Mouse (Mus musculus): ENCODE measurements at regions not wholly inside any gene's neighbourhood (a gene's known extent, or its start where the extent isn't known, plus 50 kb on each side); places are given as distances from the start of the nearest gene placed in this dataset.

GRCm38 (mm10) chr5:51853456-51854124 is 286.1 kb upstream of the Ppargc1a start:
- intact Hi-C loops (cut with DNase I): no loop called here
- DNase-seq: no peak

GRCm38 (mm10) chr5:51850091-51850490 is 282.6 kb upstream of the Ppargc1a start:
- DNase-seq: no peak
- intact Hi-C loops (cut with DNase I): no loop called here

GRCm38 (mm10) chr5:51849236-51849635 is 281.7 kb upstream of the Ppargc1a start:
- no peak for DNase-seq
- intact Hi-C loops (cut with DNase I): no loop called here

- intact Hi-C loops (cut with DNase I): no loop called here
- DNase-seq: no peak
Observed at GRCm38 (mm10) chr5:51842189-51842588, 274.7 kb upstream of the Ppargc1a start.

DNA sequence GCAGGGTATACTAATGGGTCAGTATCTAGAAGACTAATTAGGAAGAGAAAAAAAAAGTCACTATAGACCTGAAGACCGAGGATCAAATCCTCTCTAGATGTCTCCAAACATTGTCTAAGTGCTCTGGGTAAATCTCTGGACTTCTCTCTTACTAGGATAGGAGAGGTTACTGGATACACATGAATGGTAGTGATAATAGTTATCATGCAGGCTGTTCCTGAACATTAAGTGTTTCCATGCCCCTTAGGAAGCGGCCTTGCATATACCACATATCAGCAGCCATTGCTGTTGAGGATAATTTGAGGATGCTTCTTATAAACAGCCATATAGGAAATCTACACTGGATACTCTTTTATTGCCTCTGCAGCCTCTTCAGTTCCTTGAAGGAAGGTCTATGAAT is 274.2 kb upstream of the Ppargc1a start:
- no peak for DNase-seq
- intact Hi-C loops (cut with DNase I): loop anchor here (2.0 kb wide), 1 partner anchor 57 kb away; no protein-coding TSS in a partner anchor

- DNase-seq: peak in 1 of 2 experiments; percentile 9
Observed at GRCm38 (mm10) chr5:51840638-51841329, 273.3 kb upstream of the Ppargc1a start.

GRCm38 (mm10) chr5:51839292-51839691 is 271.8 kb upstream of the Ppargc1a start:
- no peak for DNase-seq
- intact Hi-C loops (cut with DNase I): no loop called here

More at GRCm38 (mm10) chr5:51840638-51841329, 273.3 kb upstream of the Ppargc1a start:
- intact Hi-C loops (cut with DNase I): loop anchor here (2.0 kb wide), 1 partner anchor 58 kb away; no protein-coding TSS in a partner anchor

DNA sequence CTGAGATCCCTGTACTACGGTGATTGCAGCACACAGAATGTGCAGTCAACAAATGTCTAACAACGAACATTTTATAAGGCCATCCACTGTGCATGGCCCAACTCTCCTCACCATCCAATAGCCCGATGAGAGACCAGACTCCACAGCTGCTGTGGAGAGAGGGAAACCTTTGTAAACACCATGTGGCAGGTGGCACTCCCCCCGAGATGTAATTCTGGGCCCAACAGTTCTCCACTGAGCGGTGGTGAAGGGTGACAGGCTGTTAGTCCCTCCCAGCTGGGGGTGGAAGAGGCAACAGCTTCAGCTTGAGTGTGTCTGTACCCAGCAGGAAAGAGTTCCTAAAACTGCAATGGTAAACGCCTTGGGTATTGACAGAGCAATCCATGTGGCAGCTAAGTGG is 263.0 kb upstream of the Ppargc1a start:
- intact Hi-C loops (cut with DNase I): no loop called here

GRCm38 (mm10) chr5:51830015-51830414 is 262.5 kb upstream of the Ppargc1a start:
- intact Hi-C loops (cut with DNase I): no loop called here
- DNase-seq: no peak

More for the DNA sequence above, 263.0 kb upstream of the Ppargc1a start:
- DNase-seq: no peak

- intact Hi-C loops (cut with DNase I): no loop called here
- DNase-seq: no peak
Observed at GRCm38 (mm10) chr5:51829606-51830005, 262.1 kb upstream of the Ppargc1a start.

- DNase-seq: no peak
- intact Hi-C loops (cut with DNase I): no loop called here
Observed at GRCm38 (mm10) chr5:51829020-51829419, 261.5 kb upstream of the Ppargc1a start.

DNA sequence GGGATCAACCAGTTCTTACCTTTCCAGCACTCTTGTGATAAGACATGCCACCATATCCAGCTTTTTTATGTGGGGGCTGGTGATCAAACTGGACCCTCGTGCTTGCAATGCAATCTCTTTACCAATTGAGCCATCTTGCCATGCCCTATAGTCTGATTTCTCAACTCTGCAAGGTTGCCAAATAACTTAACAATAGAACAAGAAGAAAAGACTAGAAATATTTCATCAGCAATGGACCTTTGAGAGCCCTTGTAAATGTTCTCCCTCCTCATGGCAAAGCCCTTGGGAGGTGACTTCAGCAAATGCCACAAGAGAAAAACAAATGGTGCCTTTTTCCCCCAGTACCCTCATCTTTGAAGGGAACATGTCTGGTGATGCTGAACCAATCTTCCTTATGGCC is 258.7 kb upstream of the Ppargc1a start:
- DNase-seq: no peak
- intact Hi-C loops (cut with DNase I): no loop called here

- DNase-seq: no peak
- intact Hi-C loops (cut with DNase I): no loop called here
Observed at GRCm38 (mm10) chr5:51825584-51826088, 258.1 kb upstream of the Ppargc1a start.

- no peak for DNase-seq
- intact Hi-C loops (cut with DNase I): no loop called here
Observed at GRCm38 (mm10) chr5:51824731-51825130, 257.2 kb upstream of the Ppargc1a start.

- intact Hi-C loops (cut with DNase I): no loop called here
Observed at GRCm38 (mm10) chr5:51823657-51824056, 256.1 kb upstream of the Ppargc1a start.

GRCm38 (mm10) chr5:51816258-51816657 is 248.7 kb upstream of the Ppargc1a start:
- no peak for DNase-seq
- intact Hi-C loops (cut with DNase I): no loop called here

More at GRCm38 (mm10) chr5:51823657-51824056, 256.1 kb upstream of the Ppargc1a start:
- no peak for DNase-seq

- DNase-seq: no peak
- intact Hi-C loops (cut with DNase I): no loop called here
Observed at GRCm38 (mm10) chr5:51811728-51812127, 244.2 kb upstream of the Ppargc1a start.

DNA sequence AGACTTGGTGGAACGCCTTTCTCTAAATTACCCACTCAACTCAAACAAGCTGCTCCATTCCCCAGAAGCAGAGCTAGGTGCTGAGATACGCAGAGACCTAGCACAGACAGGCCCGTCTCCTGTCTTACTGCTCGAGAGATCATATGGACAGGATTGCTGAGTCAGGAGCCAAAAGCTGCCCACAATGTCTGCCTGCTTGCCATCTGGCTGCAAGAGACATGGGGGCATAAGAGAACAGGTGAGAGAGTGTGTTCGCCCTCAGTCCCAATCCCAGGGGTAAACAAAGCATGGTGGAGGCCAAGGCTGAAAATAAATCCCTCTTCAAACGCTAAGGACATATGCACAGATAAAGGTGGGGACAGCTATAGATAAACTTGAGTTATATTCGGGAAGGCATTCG is 234.0 kb upstream of the Ppargc1a start:
- peak in 1 of 2 experiments; percentile 6 for DNase-seq
- intact Hi-C loops (cut with DNase I): no loop called here

DNA sequence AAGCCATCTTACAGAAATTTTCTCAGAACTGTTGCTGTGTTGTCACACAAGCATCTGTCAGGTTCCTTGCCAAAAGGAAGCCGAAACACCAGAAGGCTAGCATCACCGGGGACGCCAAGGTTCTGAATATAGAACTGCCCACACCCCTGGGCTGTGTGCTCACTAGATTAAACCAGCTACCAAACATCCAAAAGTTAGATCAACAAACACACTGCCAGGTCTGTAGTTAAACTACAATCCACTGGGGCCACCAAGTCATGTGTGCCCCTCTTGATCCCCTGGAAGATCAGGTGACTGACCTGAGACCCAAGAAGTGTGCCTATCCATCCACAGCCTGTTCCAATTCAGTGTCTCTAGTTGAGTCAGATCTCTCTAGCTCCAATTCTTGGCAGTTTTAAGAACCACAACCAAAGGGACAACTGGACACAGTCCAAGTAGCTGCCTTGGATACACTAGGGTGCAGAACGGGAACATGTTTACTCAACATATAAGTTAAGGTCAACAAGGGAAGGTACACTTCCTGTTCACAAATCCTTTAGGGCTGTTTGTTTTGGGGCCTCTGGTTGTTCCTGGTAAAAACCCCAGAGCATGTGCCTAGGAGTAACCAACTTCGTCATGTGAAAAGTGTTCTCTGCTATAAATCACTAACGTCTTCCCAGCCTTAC is 232.0 kb upstream of the Ppargc1a start:
- no peak for DNase-seq
- intact Hi-C loops (cut with DNase I): no loop called here

DNA sequence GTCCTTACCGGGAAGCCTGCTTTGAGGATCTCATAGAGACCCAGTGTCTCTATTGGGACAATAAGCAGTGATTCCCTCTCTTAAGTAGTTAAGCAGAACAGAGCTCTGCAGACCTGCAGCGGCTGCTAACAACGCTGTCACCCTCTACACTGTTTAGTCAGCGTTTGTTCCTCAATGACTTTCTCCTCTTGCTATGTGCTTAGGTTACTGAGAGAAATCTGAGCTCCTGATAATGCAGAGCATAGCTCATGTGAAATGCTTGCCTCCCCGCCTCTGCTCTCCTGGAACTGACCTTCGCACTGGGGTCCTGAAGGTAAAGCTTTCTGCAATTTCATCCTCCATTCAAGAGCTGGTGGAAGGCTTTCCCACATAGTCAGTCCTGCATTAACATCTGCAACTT is 226.6 kb upstream of the Ppargc1a start:
- intact Hi-C loops (cut with DNase I): no loop called here
- DNase-seq: no peak

DNA sequence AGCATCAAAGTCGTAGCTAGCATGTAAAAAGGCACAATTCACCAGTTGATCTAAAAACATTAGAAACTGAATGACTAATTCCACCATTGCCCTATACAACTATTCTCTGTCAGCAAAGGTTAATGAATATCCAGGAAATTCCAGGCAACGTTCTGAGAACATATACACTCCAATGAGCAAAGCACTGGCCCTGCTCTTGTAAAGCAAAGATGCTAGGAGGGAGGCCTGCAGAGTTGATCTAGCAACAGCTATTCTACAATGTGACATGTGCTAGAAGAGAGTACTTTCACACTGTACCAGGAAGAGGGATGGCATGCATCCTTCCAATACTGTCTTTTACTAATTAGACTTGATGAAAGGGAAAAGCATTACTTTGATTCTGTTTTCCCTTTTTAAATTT is 225.4 kb upstream of the Ppargc1a start:
- no peak for DNase-seq
- intact Hi-C loops (cut with DNase I): no loop called here

Measured in heart, postnatal 36 days (tissue).